8 mouse cellular contexts compared by ENCODE assay signal in the genomic region with DNA sequence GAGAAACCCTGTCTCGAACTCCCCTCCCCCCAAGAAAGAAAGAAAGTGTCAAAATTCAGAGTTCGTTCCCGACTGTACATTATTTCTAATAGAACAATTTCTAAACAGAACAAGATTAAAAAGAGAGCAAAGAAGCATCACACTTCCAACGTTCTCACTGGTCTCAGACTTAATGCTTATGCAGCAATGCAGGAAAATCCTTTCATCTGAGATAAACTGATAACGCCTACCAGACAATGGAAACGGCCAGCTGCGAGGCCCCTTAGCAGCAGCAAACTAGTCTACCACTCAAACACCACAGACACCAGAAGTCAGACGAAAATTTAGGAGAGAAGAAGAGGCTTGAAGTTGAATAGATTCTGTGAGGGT. TPM values are rescaled to one million over a fixed set of nuclear protein-coding genes. Genes with fewer than 3 reads are reported as not detected.
DNase-seq lines count a peak whose midpoint lies in the region; ATAC-seq and TF ChIP-seq lines count a peak whose summit lies in the region.

No protein-coding gene starts in this region.

- peaks cover 17% of the 10 kb centered on the region for H3K36me3 ChIP-seq in thymus, adult 2 months (ENCODE audit: control insufficient read depth, insufficient read depth, low read length)
- peaks cover 21% of the 10 kb centered on the region for H3K36me3 ChIP-seq in limb, embryonic 13.5 days
- H3K36me3 ChIP-seq in stomach, embryonic 15.5 days, result 0 out of 2 replicates have a peak, but pooled peaks cover 10% of the 10 kb centered on the region

- no peak for TF ChIP-seq POLR2A in thymus, adult 2 months (IDR thresholded peaks at IDR 0.05; ENCODE audit: control insufficient read depth, extremely low read depth, insufficient read depth, low read length, poor library complexity)

- peak overlapping the region; percentile 95 for H3K27ac ChIP-seq in thymus, adult 2 months (ENCODE audit: control insufficient read depth, insufficient read depth, low read length)
- peak overlapping the region; percentile 96 for H3K27ac ChIP-seq in limb, embryonic 13.5 days
- peak overlapping the region; percentile 98 for H3K27ac ChIP-seq in stomach, embryonic 15.5 days

- WGBS in thymus, adult 2 months, result 14% methylated on average over 8 of the region's 8 CpGs
- WGBS in limb, embryonic 13.5 days, result 12% methylated on average over 8 of the region's 8 CpGs
- WGBS in stomach, embryonic 15.5 days, result 8% methylated on average over 8 of the region's 8 CpGs

- peak overlapping the region; percentile 76 for H3K4me2 ChIP-seq in limb, embryonic 13.5 days (replicated peaks)
- H3K4me2 ChIP-seq in stomach, embryonic 15.5 days, result peak overlapping the region; percentile 71

- peak overlapping the region; percentile 93 for H3K4me3 ChIP-seq in thymus, adult 2 months (ENCODE audit: control insufficient read depth, insufficient read depth, low read length)
- peak overlapping the region; percentile 71 for H3K4me3 ChIP-seq in limb, embryonic 13.5 days
- peak overlapping the region; percentile 80 for H3K4me3 ChIP-seq in stomach, embryonic 15.5 days (replicated peaks)

- no peak for ATAC-seq in limb, embryonic 13.5 days (ENCODE audit: low FRiP score, low read depth)
- ATAC-seq in stomach, embryonic 15.5 days (ENCODE audit: insufficient read depth, low FRiP score, low read depth), result no peak

- intact Hi-C loops in left cerebral cortex, postnatal 4 days (cut with DNase I), result loop anchor here (10.0 kb wide), 1 partner anchor 253 kb away; no protein-coding TSS in a partner anchor

- H3K9ac ChIP-seq in limb, embryonic 13.5 days, result peak overlapping the region; percentile 81
- 0 out of 2 replicates have a peak overlapping the region, but pooled peaks have one; percentile 65 for H3K9ac ChIP-seq in stomach, embryonic 15.5 days

- no peaks in the 10 kb centered on the region for H3K9me3 ChIP-seq in limb, embryonic 13.5 days
- no peaks in the 10 kb centered on the region for H3K9me3 ChIP-seq in stomach, embryonic 15.5 days

- 0 out of 2 replicates have a peak, but pooled peaks cover 4% of the 10 kb centered on the region for H3K4me1 ChIP-seq in thymus, adult 2 months (replicated peaks; ENCODE audit: control insufficient read depth, insufficient read depth, low read length)
- H3K4me1 ChIP-seq in limb, embryonic 13.5 days, result peaks cover 6% of the 10 kb centered on the region; the same call in 1 of the 2 replicates
- H3K4me1 ChIP-seq in stomach, embryonic 15.5 days, result 0 out of 2 replicates have a peak, but pooled peaks cover 3% of the 10 kb centered on the region

- H3K27me3 ChIP-seq in thymus, adult 2 months (ENCODE audit: control insufficient read depth, insufficient read depth, low read length), result no peaks in the 10 kb centered on the region
- no peaks in the 10 kb centered on the region for H3K27me3 ChIP-seq in limb, embryonic 13.5 days
- H3K27me3 ChIP-seq in stomach, embryonic 15.5 days (replicated peaks), result no peaks in the 10 kb centered on the region

- peak; percentile 23 for DNase-seq in embryo, embryonic 10 days (ENCODE audit: low spot score)
- no peak for DNase-seq in embryo, embryonic 10.5 days (ENCODE audit: low spot score)
- no peak for DNase-seq in thymus, adult 2 months
- no peak for DNase-seq in thymus, adult 18-20 months
- DNase-seq in gastrocnemius, adult 18-20 months (ENCODE audit: low spot score), result no peak
- no peak for DNase-seq in left cerebral cortex, postnatal 4 days

- TF ChIP-seq CTCF in thymus, adult 2 months (IDR thresholded peaks at IDR 0.05; ENCODE audit: borderline replicate concordance, control insufficient read depth, extremely low read depth, insufficient read depth, low read length, poor library complexity), result no peak

RNA-seq across cellular contexts. Expression of a gene that starts 0.4 kb away (rescaled TPM):
- polyA plus RNA-seq in thymus, adult 2 months (2012; rRNA removed), result 18.6 and 19.0 TPM in 2 replicates
- polyA plus RNA-seq in limb, embryonic 13.5 days (2015; fragmentation: Nextera tagmentation; extraction: Ambion mirVana), result 52.8 and 56.1 TPM in 2 replicates
- polyA plus RNA-seq in stomach, embryonic 15.5 days (2015; fragmentation: Nextera tagmentation; extraction: Ambion mirVana), result 49.7 and 51.6 TPM in 2 replicates
- 10 to 100 TPM; 13.3 to 13.4 TPM for total RNA-seq in gastrocnemius, adult 18-20 months (2021)
- 10 to 100 TPM; 22.5 to 24.5 TPM for total RNA-seq in left cerebral cortex, postnatal 4 days (2021)

RNA-seq across cellular contexts. Expression of a gene that starts 22.0 kb away (rescaled TPM):
- polyA plus RNA-seq in thymus, adult 2 months (2012; rRNA removed), result 358 and 374 TPM in 2 replicates
- polyA plus RNA-seq in limb, embryonic 13.5 days (2015; fragmentation: Nextera tagmentation; extraction: Ambion mirVana), result 947 and 968 TPM in 2 replicates
- 992 and 1,078 TPM in 2 replicates for polyA plus RNA-seq in stomach, embryonic 15.5 days (2015; fragmentation: Nextera tagmentation; extraction: Ambion mirVana)
- 100 to 1,000 TPM; 468 to 538 TPM for total RNA-seq in gastrocnemius, adult 18-20 months (2021)
- total RNA-seq in left cerebral cortex, postnatal 4 days (2021), result 10 to 100 TPM; 50.3 to 68.4 TPM

RNA-seq across cellular contexts. Expression of a gene that starts 22.1 kb away (rescaled TPM):
- 1.9 and 2.5 TPM in 2 replicates for polyA plus RNA-seq in thymus, adult 2 months (2012; rRNA removed)
- polyA plus RNA-seq in limb, embryonic 13.5 days (2015; fragmentation: Nextera tagmentation; extraction: Ambion mirVana), result 9.1 and 10.8 TPM in 2 replicates
- 4.2 and 5.4 TPM in 2 replicates for polyA plus RNA-seq in stomach, embryonic 15.5 days (2015; fragmentation: Nextera tagmentation; extraction: Ambion mirVana)
- 1 to 10 TPM; 7.0 to 8.5 TPM for total RNA-seq in gastrocnemius, adult 18-20 months (2021)
- total RNA-seq in left cerebral cortex, postnatal 4 days (2021), result 1 to 10 TPM; 5.0 to 8.3 TPM

RNA-seq across cellular contexts. Expression of a gene that starts 48.6 kb away (rescaled TPM):
- 0.03 and 0.47 TPM in 2 replicates for polyA plus RNA-seq in thymus, adult 2 months (2012; rRNA removed)
- 0.06 and 0.34 TPM in 2 replicates for polyA plus RNA-seq in limb, embryonic 13.5 days (2015; fragmentation: Nextera tagmentation; extraction: Ambion mirVana)
- polyA plus RNA-seq in stomach, embryonic 15.5 days (2015; fragmentation: Nextera tagmentation; extraction: Ambion mirVana), result 0.43 and 1.5 TPM in 2 replicates
- under 1 TPM in 1 of 2 experiments, not detected in 1; 0.45 TPM for total RNA-seq in gastrocnemius, adult 18-20 months (2021)
- under 1 TPM; 0.18 to 0.38 TPM for total RNA-seq in left cerebral cortex, postnatal 4 days (2021)
